10 mouse cellular contexts compared by ENCODE assay signal in genomic region chr12:8901934-8902333, GRCm38 (mm10). TPM values are rescaled to one million over a fixed set of nuclear protein-coding genes. Genes with fewer than 3 reads are reported as not detected.
"Had no signal": no experiment of that assay in that cellular context is flagged by ENCODE, and none has a peak within 500 bp of the region (broad histone marks: within the 10 kb centered on the region; RNA-seq: fewer than 3 reads in every experiment).

No protein-coding gene starts in this region.

- H3K4me3 ChIP-seq: limb, embryonic 13.5 days; midbrain, embryonic 15.5 days had no signal

- DNase-seq: layer of hippocampus, postnatal 36 days; lung, adult 18-20 months; right cerebral cortex, adult 18-20 months; thymus, adult 18-20 months; thymus, postnatal 14 days had no signal

- H3K4me1 ChIP-seq: midbrain, embryonic 15.5 days had no signal

- H3K36me3 ChIP-seq: limb, embryonic 13.5 days; midbrain, embryonic 15.5 days had no signal

- ATAC-seq: midbrain, embryonic 15.5 days had no signal

- H3K9ac ChIP-seq: limb, embryonic 13.5 days; liver, embryonic 14.5 days; midbrain, embryonic 15.5 days had no signal

- H3K27me3 ChIP-seq: limb, embryonic 13.5 days; midbrain, embryonic 15.5 days had no signal

- H3K9me3 ChIP-seq: limb, embryonic 13.5 days; midbrain, embryonic 15.5 days had no signal

- H3K4me2 ChIP-seq: limb, embryonic 13.5 days; midbrain, embryonic 15.5 days had no signal

- H3K27ac ChIP-seq: limb, embryonic 13.5 days; liver, embryonic 14.5 days; midbrain, embryonic 15.5 days had no signal

RNA-seq across cellular contexts. Expression of gene Matn3, which starts 45.8 kb away (rescaled TPM):
- polyA plus RNA-seq: kidney, adult 2 months; liver, adult 2 months had no signal
